Mouse (Mus musculus) limb, embryonic 13.5 days (tissue): ENCODE data around the gene Ruvbl2. TPM values are rescaled to one million over a fixed set of nuclear protein-coding genes. Genes with fewer than 3 reads are reported as not detected.

Experiments used
- ATAC-seq: fragments of 200-750 bp; cut with Nextera tagmentation; 2 replicates; pipeline ENCODE4 v1.8.0; 2017; ENCODE audit warnings: low read depth, moderate number of reproducible peaks, moderate TSS enrichment; ENCODE audit not compliant: low FRiP score
- H3K27ac ChIP-seq: fragments of 300-500 bp; sonication (generic); 2 replicates; pipeline ENCODE4 v1.5.1; 2015; ENCODE audit warnings: inconsistent platforms, mild to moderate bottlenecking, moderate library complexity
- H3K27me3 ChIP-seq: fragments of 300-500 bp; sonication (generic); 2 replicates; pipeline ENCODE4 v1.6.1; 2015; ENCODE audit warnings: mild to moderate bottlenecking, inconsistent platforms
- H3K36me3 ChIP-seq: fragments of 300-500 bp; sonication (generic); 2 replicates; pipeline ENCODE4 v1.6.1; 2015; ENCODE audit warnings: inconsistent platforms, mild to moderate bottlenecking, moderate library complexity
- H3K4me1 ChIP-seq: fragments of 300-500 bp; sonication (generic); 2 replicates; pipeline ENCODE4 v1.6.1; 2015; ENCODE audit warnings: inconsistent platforms
- H3K4me2 ChIP-seq: fragments of 300-500 bp; sonication (generic); replicated peaks from 2 replicates; pipeline ENCODE4 v1.6.1; 2015; ENCODE audit warnings: inconsistent platforms, mild to moderate bottlenecking, moderate library complexity
- H3K4me3 ChIP-seq: fragments of 300-500 bp; sonication (generic); 2 replicates; pipeline ENCODE4 v1.5.1; 2015; ENCODE audit warnings: moderate library complexity, mild to moderate bottlenecking, inconsistent platforms
- H3K9ac ChIP-seq: fragments of 300-500 bp; sonication (generic); 2 replicates; pipeline ENCODE4 v1.6.1; 2015; ENCODE audit warnings: mild to moderate bottlenecking, inconsistent platforms
- H3K9me3 ChIP-seq: fragments of 300-500 bp; sonication (generic); 2 replicates; pipeline ENCODE4 v1.6.1; 2016; ENCODE audit warnings: inconsistent platforms
- WGBS: fragments of 180-500 bp; shearing (Covaris S2); methylation state at CpG from one replicate; pipeline ENCODE4 v1.1.7; 2015; 5-methylcytosine and 5-hydroxymethylcytosine counted together
- microRNA-seq: library from miRNA; unstranded; fragments of <30 nt; microRNA quantifications from one replicate; pipeline ENCODE4, GENCODE M21; 2016
- polyA plus RNA-seq: library from polyadenylated mRNA; unstranded; fragments of >200 nt; fragmentation: Nextera tagmentation; extraction: Ambion mirVana; gene quantifications from 2 replicates; pipeline ENCODE4 v1.2.1, GENCODE M21; 2015

Gene Ruvbl2
- polyA plus RNA-seq, 1 experiment from 2014 or later: 142 TPM

DNA sequence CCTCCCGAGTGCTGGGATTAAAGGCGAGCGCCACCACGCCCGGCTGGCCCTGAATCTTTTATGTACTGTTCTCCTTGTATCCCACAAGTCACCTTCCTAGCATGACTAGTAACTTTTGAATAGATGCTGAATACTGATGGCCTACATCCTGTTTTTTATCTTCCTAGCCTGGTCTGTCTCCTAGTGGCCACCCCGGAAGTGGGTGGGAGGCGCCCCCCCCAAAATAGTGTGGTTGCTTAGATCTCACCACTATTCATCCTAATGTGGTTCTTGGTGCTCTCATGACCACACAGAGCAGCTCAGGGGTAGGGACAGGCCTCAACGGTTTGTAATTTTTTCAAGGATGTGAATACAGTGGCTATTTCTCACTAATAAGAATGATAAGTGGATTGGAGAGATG, 63.3 kb downstream of the Ruvbl2 start:
- no peak overlapping the region for H3K4me3 ChIP-seq
- no peaks in the 10 kb centered on the region for H3K9me3 ChIP-seq
- H3K4me1 ChIP-seq: peaks cover 16% of the 10 kb centered on the region
- H3K27ac ChIP-seq: no peak overlapping the region
- peaks cover 6% of the 10 kb centered on the region for H3K27me3 ChIP-seq
- peaks cover 75% of the 10 kb centered on the region for H3K36me3 ChIP-seq
- 92% methylated on average over 8 of the region's 8 CpGs for WGBS
- ATAC-seq: no peak
- H3K9ac ChIP-seq: no peak overlapping the region
- H3K4me2 ChIP-seq: no peak overlapping the region

DNA sequence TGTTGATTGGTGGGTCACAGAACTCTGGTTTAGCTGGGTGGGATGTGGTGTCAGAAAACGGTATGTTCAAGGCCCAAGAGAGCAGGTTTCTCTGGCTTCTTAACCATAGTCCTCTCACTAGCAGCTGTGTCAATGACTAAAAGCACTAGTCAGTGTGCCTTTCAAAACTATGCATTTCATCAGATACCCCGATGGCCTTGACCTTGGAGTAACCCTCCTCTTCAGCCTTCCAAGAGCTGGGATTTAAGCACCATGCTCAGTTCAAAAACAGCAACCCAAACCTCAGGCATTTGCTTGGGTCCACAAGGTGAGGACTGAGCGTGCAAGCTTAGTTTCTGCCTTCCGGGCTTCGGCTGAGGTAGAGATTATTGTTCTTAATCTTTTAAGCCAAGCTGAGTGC, 65.5 kb downstream of the Ruvbl2 start:
- WGBS: 86% methylated on average over 5 of the region's 5 CpGs
- no peak overlapping the region for H3K9ac ChIP-seq
- H3K4me2 ChIP-seq: no peak overlapping the region
- H3K9me3 ChIP-seq: no peaks in the 10 kb centered on the region
- peaks cover 24% of the 10 kb centered on the region for H3K4me1 ChIP-seq
- peaks cover 24% of the 10 kb centered on the region for H3K27me3 ChIP-seq
- H3K4me3 ChIP-seq: no peak overlapping the region
- H3K27ac ChIP-seq: no peak overlapping the region
- no peak for ATAC-seq
- peaks cover 52% of the 10 kb centered on the region for H3K36me3 ChIP-seq

Small RNAs within 50 kb of the gene (microRNA-seq; reads per million reads assigned to microRNA genes)
- gene Gm22133: not detected

Other genes starting within 250 kb of the Ruvbl2 start
- gene Ccdc155, start 233.2 kb downstream of the Ruvbl2 start, polyA plus RNA-seq: 0.93 and 1.4 TPM in 2 replicates
- gene Dkkl1, start 225.9 kb downstream of the Ruvbl2 start, polyA plus RNA-seq: 1.3 and 1.4 TPM in 2 replicates
- 259 and 263 TPM in 2 replicates for gene Tead2, start 222.3 kb downstream of the Ruvbl2 start, polyA plus RNA-seq
- 1.3 and 2.1 TPM in 2 replicates for gene Cd37, start 199.0 kb downstream of the Ruvbl2 start, polyA plus RNA-seq
- 0.28 and 0.43 TPM in 2 replicates for gene Slc6a16, start 197.0 kb downstream of the Ruvbl2 start, polyA plus RNA-seq
- gene Slc6a21, start 160.6 kb downstream of the Ruvbl2 start, polyA plus RNA-seq: not detected in 2 replicates
- gene Trpm4, start 104.3 kb downstream of the Ruvbl2 start, polyA plus RNA-seq: 15.8 and 19.6 TPM in 2 replicates
- gene Hrc, start 102.8 kb downstream of the Ruvbl2 start, polyA plus RNA-seq: 3.9 and 4.3 TPM in 2 replicates
- 5.2 and 6.9 TPM in 2 replicates for gene Ppfia3, start 71.1 kb downstream of the Ruvbl2 start, polyA plus RNA-seq
- 1.4 and 2.5 TPM in 2 replicates for gene Lin7b, start 67.5 kb downstream of the Ruvbl2 start, polyA plus RNA-seq
- gene Snrnp70, start 42.4 kb downstream of the Ruvbl2 start, polyA plus RNA-seq: 262 and 283 TPM in 2 replicates
- 0.09 TPM in 1 of 2 replicates, not detected in the other for gene Kcna7, start 32.4 kb downstream of the Ruvbl2 start, polyA plus RNA-seq
- gene Ntf5, start 24.4 kb downstream of the Ruvbl2 start, polyA plus RNA-seq: 3.0 and 3.2 TPM in 2 replicates
- gene Lhb, start 17.3 kb downstream of the Ruvbl2 start, polyA plus RNA-seq: 0.40 TPM in 1 of 2 replicates, not detected in the other
- gene Gys1, start 3.3 kb downstream of the Ruvbl2 start, polyA plus RNA-seq: 41.7 and 45.9 TPM in 2 replicates
- gene Ftl1, start 21.8 kb upstream of the Ruvbl2 start, polyA plus RNA-seq: 5,430 and 5,479 TPM in 2 replicates
- gene Bax, start 28.8 kb upstream of the Ruvbl2 start, polyA plus RNA-seq: 167 and 170 TPM in 2 replicates
- 1.0 and 1.2 TPM in 2 replicates for gene Tulp2, start 43.8 kb upstream of the Ruvbl2 start, polyA plus RNA-seq
- gene Gm45808, start 48.7 kb upstream of the Ruvbl2 start, polyA plus RNA-seq: not detected in 2 replicates
- 2.9 and 4.0 TPM in 2 replicates for gene Dhdh, start 50.7 kb upstream of the Ruvbl2 start, polyA plus RNA-seq
- gene Nucb1, start 72.3 kb upstream of the Ruvbl2 start, polyA plus RNA-seq: 215 TPM in 2 replicates
- 27.5 and 28.8 TPM in 2 replicates for gene Ppp1r15a, start 88.2 kb upstream of the Ruvbl2 start, polyA plus RNA-seq
- 3.3 and 4.9 TPM in 2 replicates for gene Plekha4, start 88.2 kb upstream of the Ruvbl2 start, polyA plus RNA-seq
- gene Hsd17b14, start 116.8 kb upstream of the Ruvbl2 start, polyA plus RNA-seq: 0.43 and 0.98 TPM in 2 replicates
- 55.7 and 59.5 TPM in 2 replicates for gene Bcat2, start 132.1 kb upstream of the Ruvbl2 start, polyA plus RNA-seq
- 0.41 and 0.56 TPM in 2 replicates for gene Fgf21, start 177.4 kb upstream of the Ruvbl2 start, polyA plus RNA-seq
- 0.29 and 0.47 TPM in 2 replicates for gene Fut1, start 179.2 kb upstream of the Ruvbl2 start, polyA plus RNA-seq
- gene Izumo1, start 183.7 kb upstream of the Ruvbl2 start, polyA plus RNA-seq: 0.11 TPM in 1 of 2 replicates, not detected in the other
- gene Rasip1, start 189.4 kb upstream of the Ruvbl2 start, polyA plus RNA-seq: 7.7 and 9.5 TPM in 2 replicates
- gene Mamstr, start 201.9 kb upstream of the Ruvbl2 start, polyA plus RNA-seq: 11.4 TPM in 2 replicates
- gene Fut2, start 228.3 kb upstream of the Ruvbl2 start, polyA plus RNA-seq: 0.47 and 0.74 TPM in 2 replicates
- 0.23 and 0.24 TPM in 2 replicates for gene Ntn5, start 245.9 kb upstream of the Ruvbl2 start, polyA plus RNA-seq